Mouse (Mus musculus): Measurements from ENCODE around the gene Rsph14. TPM values are rescaled to one million over a fixed set of nuclear protein-coding genes. Genes with fewer than 3 reads are reported as not detected.

Gene Rsph14
- polyA plus RNA-seq, 1 experiment from 2014 or later, result not detected

- Histone ChIP-seq H3K4me3 (no peak overlapping the region), H3K27ac (no peak overlapping the region), H3K36me3 (no peaks in the 10 kb centered on the region), H3K27me3 (ENCODE audit: low read depth, poor library complexity, severe bottlenecking) (peaks cover 25% of the 10 kb centered on the region), H3K4me1 (no peaks in the 10 kb centered on the region; the same call in 1 of the 2 replicates), H3K9me3 (replicated peaks) (no peaks in the 10 kb centered on the region)
- DNase-seq (ENCODE audit: low spot score), result no peak
- 64% methylated on average over 4 of the region's 4 CpGs for WGBS
Measured at GRCm38 (mm10) chr10:74978056-74978455, 54.3 kb downstream of the Rsph14 start.

- Histone ChIP-seq H3K9me3 (replicated peaks) (no peaks in the 10 kb centered on the region), H3K27ac (no peak overlapping the region), H3K36me3 (no peaks in the 10 kb centered on the region), H3K4me1 (no peaks in the 10 kb centered on the region; the same call in 1 of the 2 replicates), H3K4me3 (no peak overlapping the region), H3K27me3 (ENCODE audit: low read depth, poor library complexity, severe bottlenecking) (peaks cover 29% of the 10 kb centered on the region)
- DNase-seq (ENCODE audit: low spot score), result no peak
- WGBS, result 78% methylated on average over 7 of the region's 7 CpGs
Measured at GRCm38 (mm10) chr10:74976429-74976828, 56.0 kb downstream of the Rsph14 start.

- no peaks in the 10 kb centered on the region for H3K9me3 ChIP-seq (replicated peaks)
- DNase-seq (ENCODE audit: low spot score), result no peak
- H3K36me3 ChIP-seq, result no peaks in the 10 kb centered on the region
- no peak overlapping the region for H3K27ac ChIP-seq
- peaks cover 30% of the 10 kb centered on the region for H3K27me3 ChIP-seq (ENCODE audit: low read depth, poor library complexity, severe bottlenecking)
- no peaks in the 10 kb centered on the region; the same call in 1 of the 2 replicates for H3K4me1 ChIP-seq
- WGBS, result 88% methylated on average over 7 of the region's 7 CpGs
- no peak overlapping the region for H3K4me3 ChIP-seq
Measured at GRCm38 (mm10) chr10:74975626-74976025, 56.8 kb downstream of the Rsph14 start.

GRCm38 (mm10) chr10:74973026-74973425 lies 59.4 kb downstream of the Rsph14 start:
- Histone ChIP-seq H3K4me3 (no peak overlapping the region), H3K27ac (no peak overlapping the region), H3K27me3 (ENCODE audit: low read depth, poor library complexity, severe bottlenecking) (peaks cover 29% of the 10 kb centered on the region), H3K36me3 (no peaks in the 10 kb centered on the region), H3K4me1 (peaks cover 5% of the 10 kb centered on the region), H3K9me3 (replicated peaks) (no peaks in the 10 kb centered on the region)
- DNase-seq (ENCODE audit: low spot score), result no peak
- 84% methylated on average over 6 of the region's 6 CpGs for WGBS

GRCm38 (mm10) chr10:74969266-74969665 lies 63.1 kb downstream of the Rsph14 start:
- Histone ChIP-seq H3K4me1 (peaks cover 24% of the 10 kb centered on the region), H3K36me3 (no peaks in the 10 kb centered on the region), H3K27ac (no peak overlapping the region), H3K4me3 (no peak overlapping the region), H3K27me3 (ENCODE audit: low read depth, poor library complexity, severe bottlenecking) (peaks cover 56% of the 10 kb centered on the region), H3K9me3 (replicated peaks) (no peaks in the 10 kb centered on the region)
- no peak for DNase-seq (ENCODE audit: low spot score)
- 71% methylated on average over 2 of the region's 2 CpGs for WGBS

GRCm38 (mm10) chr10:74967651-74968267 lies 64.6 kb downstream of the Rsph14 start:
- DNase-seq (ENCODE audit: low spot score), result no peak
- Histone ChIP-seq H3K9me3 (replicated peaks) (no peaks in the 10 kb centered on the region), H3K27ac (peak overlapping the region; percentile 72; the same call in 1 of the 2 replicates), H3K36me3 (no peaks in the 10 kb centered on the region), H3K4me1 (peaks cover 24% of the 10 kb centered on the region), H3K27me3 (ENCODE audit: low read depth, poor library complexity, severe bottlenecking) (peaks cover 62% of the 10 kb centered on the region), H3K4me3 (peak overlapping the region; percentile 74)
- 3% methylated on average over 25 of the region's 25 CpGs for WGBS

- Histone ChIP-seq H3K4me1 (peaks cover 24% of the 10 kb centered on the region), H3K9me3 (replicated peaks) (no peaks in the 10 kb centered on the region), H3K27me3 (ENCODE audit: low read depth, poor library complexity, severe bottlenecking) (peaks cover 62% of the 10 kb centered on the region), H3K27ac (peak within 1 kb of the TSS; percentile 72), H3K36me3 (no peaks in the 10 kb centered on the region), H3K4me3 (peak within 1 kb of the TSS; percentile 74)
- under 1% methylated on average over 79 of the region's 83 CpGs for WGBS
- peak; percentile 94 for DNase-seq (ENCODE audit: low spot score)
Measured at GRCm38 (mm10) chr10:74966850-74967451, 65.4 kb downstream of the Rsph14 start, which contains the start of gene Gnaz. Gnaz (plus strand) TSS chr10:74967177.

- no peaks in the 10 kb centered on the region for H3K36me3 ChIP-seq
- H3K4me3 ChIP-seq, result no peak overlapping the region
- 66% methylated on average over 1 of the region's 1 CpGs for WGBS
- DNase-seq (ENCODE audit: low spot score), result no peak
- no peak overlapping the region for H3K27ac ChIP-seq
- H3K4me1 ChIP-seq, result peaks cover 24% of the 10 kb centered on the region
- no peaks in the 10 kb centered on the region for H3K9me3 ChIP-seq (replicated peaks)
- peaks cover 49% of the 10 kb centered on the region for H3K27me3 ChIP-seq (ENCODE audit: low read depth, poor library complexity, severe bottlenecking)
Measured at GRCm38 (mm10) chr10:74964380-74964779, 68.0 kb downstream of the Rsph14 start.

- H3K36me3 ChIP-seq, result no peaks in the 10 kb centered on the region
- H3K27me3 ChIP-seq (ENCODE audit: low read depth, poor library complexity, severe bottlenecking), result no peaks in the 10 kb centered on the region
- H3K4me1 ChIP-seq, result no peaks in the 10 kb centered on the region
- DNase-seq (ENCODE audit: low spot score), result no peak
- H3K9me3 ChIP-seq (replicated peaks), result no peaks in the 10 kb centered on the region
- H3K4me3 ChIP-seq, result no peak overlapping the region
- 61% methylated on average over 9 of the region's 9 CpGs for WGBS
- no peak overlapping the region for H3K27ac ChIP-seq
Measured at GRCm38 (mm10) chr10:74952830-74953443, 79.4 kb downstream of the Rsph14 start.

GRCm38 (mm10) chr10:74940795-74941194 lies 91.6 kb downstream of the Rsph14 start:
- Histone ChIP-seq H3K27ac (no peak overlapping the region), H3K9me3 (replicated peaks) (no peaks in the 10 kb centered on the region), H3K4me1 (no peaks in the 10 kb centered on the region), H3K36me3 (no peaks in the 10 kb centered on the region), H3K27me3 (ENCODE audit: low read depth, poor library complexity, severe bottlenecking) (no peaks in the 10 kb centered on the region), H3K4me3 (no peak overlapping the region)
- 100% methylated on average over 1 of the region's 1 CpGs for WGBS
- no peak for DNase-seq (ENCODE audit: low spot score)

GRCm38 (mm10) chr10:74939300-74939699 lies 93.1 kb downstream of the Rsph14 start:
- no peaks in the 10 kb centered on the region for H3K4me1 ChIP-seq
- DNase-seq (ENCODE audit: low spot score), result no peak
- H3K27ac ChIP-seq, result no peak overlapping the region
- no peak overlapping the region for H3K4me3 ChIP-seq
- H3K36me3 ChIP-seq, result no peaks in the 10 kb centered on the region
- WGBS, result 74% methylated on average over 3 of the region's 3 CpGs
- H3K9me3 ChIP-seq (replicated peaks), result no peaks in the 10 kb centered on the region
- H3K27me3 ChIP-seq (ENCODE audit: low read depth, poor library complexity, severe bottlenecking), result no peaks in the 10 kb centered on the region

- H3K27ac ChIP-seq, result no peak overlapping the region
- H3K4me1 ChIP-seq, result no peaks in the 10 kb centered on the region
- H3K27me3 ChIP-seq (ENCODE audit: low read depth, poor library complexity, severe bottlenecking), result no peaks in the 10 kb centered on the region
- H3K36me3 ChIP-seq, result no peaks in the 10 kb centered on the region
- no peak for DNase-seq (ENCODE audit: low spot score)
- H3K4me3 ChIP-seq, result no peak overlapping the region
- no peaks in the 10 kb centered on the region for H3K9me3 ChIP-seq (replicated peaks)
- 65% methylated on average over 5 of the region's 5 CpGs for WGBS
Measured at GRCm38 (mm10) chr10:74938410-74938809, 94.0 kb downstream of the Rsph14 start.
